Mouse (Mus musculus) adrenal gland, postnatal 10 days (tissue): ENCODE measurements at regions not wholly inside any gene's neighbourhood (a gene's known extent, or its start where the extent isn't known, plus 50 kb on each side); places are given as distances from the start of the nearest gene placed in this dataset.
A peak's percentile ranks its signal among the peaks of the same experiment; 100 is the strongest.
"Not testable (repeated sequence)": the region's sequence is repeated elsewhere in the genome, so short reads cannot be mapped to it uniquely, and the experiment has no call there.

Source experiments
- DNase-seq: peaks from one replicate; pipeline ENCODE4 v3.0.0; 2021; ENCODE audit warnings: mixed read lengths

- no peak for DNase-seq
These were observed 299.6 kb downstream of the Chl1 start for GRCm38 (mm10) chr6:103809986-103810341.

DNA sequence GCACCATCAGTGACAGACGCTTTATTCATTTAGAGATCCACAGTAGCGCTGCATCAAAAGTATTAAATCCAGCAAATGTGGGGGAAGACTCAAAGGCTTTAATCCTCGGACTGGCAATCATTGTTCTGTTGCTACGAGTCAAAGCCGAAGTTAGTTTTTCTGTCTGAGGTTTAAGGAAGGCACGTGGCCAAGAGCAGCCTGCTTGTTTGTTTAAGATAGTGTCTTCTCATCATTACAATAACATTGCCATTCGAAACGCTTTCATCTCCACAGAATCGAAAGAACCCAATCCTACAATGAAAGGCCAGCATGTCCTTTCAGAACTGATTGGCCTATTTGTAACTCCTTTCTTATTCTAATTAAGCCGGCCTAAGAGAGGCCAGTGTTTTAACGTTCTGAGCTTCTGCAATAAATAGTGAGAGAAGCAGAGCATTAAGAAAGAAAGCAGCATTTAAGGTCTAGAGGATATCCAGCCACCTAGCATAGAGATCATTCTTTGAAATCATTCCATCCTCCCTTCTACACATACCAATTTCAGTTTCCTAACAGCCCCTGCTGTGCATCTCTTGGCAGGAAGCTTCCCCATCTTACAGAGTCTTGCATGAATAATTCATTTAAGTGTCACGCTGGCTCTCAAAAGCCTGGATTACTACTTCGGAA, 300.1 kb downstream of the Chl1 start:
- DNase-seq = no peak

DNA sequence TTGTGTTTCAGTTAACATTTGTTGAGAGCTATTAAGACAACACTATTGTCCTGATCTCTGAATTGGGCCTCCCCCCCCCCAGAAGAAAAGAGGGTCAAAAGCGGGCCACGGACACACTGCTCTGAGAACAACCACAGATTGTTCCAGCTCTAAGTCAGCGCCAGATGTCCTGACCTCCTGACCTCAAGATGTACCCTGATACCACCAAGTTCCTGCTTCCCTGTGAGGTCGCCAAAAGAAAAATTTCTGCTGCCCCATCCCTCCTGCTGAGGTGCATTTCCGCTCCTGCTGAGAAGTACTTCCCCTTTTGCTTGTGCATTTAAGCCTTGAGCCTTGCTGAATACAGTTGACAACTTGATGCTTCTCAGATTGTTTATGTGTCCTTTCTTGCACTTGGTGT, 306.0 kb downstream of the Chl1 start:
- not testable (repeated sequence) for DNase-seq

- DNase-seq = no peak
These were observed 315.7 kb downstream of the Chl1 start for GRCm38 (mm10) chr6:103826042-103826441.

GRCm38 (mm10) chr6:103827623-103828022, 317.2 kb downstream of the Chl1 start:
- DNase-seq = no peak

- no peak for DNase-seq
These were observed 318.5 kb downstream of the Chl1 start for GRCm38 (mm10) chr6:103828866-103829265.

GRCm38 (mm10) chr6:103832301-103832700, 321.9 kb downstream of the Chl1 start:
- DNase-seq = no peak

DNA sequence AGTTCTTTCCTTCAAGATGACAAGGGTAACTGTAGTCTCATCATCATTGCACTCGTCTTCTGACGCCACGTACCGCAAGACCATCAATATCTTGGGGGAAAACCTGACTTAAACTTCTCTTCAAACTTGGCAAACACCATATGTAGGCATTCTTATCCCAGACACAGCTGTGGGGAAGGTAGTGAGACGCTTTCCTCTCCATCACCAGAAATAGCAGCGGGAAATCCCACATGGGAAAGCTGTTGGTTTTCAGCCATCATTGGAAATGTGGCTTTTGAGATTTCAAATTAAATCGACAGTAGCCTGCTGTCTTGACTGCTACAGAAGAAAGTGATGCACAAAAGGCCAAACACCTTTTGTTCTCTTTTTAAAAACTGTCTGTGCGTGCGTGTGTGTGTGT, 322.4 kb downstream of the Chl1 start:
- DNase-seq = no peak

DNA sequence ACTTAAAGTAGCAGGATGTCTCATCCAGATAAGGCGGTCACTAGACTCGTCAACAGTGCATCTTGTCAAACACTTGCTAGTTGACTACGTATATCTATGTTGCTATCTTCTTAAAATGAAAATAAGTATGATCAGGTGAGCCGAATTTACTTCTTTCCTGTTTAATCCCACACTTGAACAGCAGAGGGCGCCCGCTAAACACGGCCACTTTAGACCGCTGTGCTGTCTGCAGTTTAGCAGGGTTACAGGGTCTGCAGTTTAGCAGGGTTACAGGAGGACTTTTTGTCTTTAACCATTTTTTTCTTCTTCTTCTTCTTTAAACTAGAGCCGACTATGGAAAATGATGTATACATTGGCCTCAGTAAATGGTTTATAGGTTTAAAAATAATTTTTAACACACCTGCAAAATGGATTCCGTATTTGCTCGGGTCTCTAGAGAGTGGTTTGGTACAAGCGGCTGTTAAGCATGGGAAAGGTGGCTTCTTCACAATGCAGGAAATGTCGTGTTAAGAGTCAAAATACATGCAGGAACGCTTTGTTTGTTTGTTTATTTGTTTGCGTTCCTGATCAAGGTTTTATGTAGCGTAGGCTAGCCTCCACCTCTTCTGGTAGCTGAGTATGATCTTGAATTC, 323.2 kb downstream of the Chl1 start:
- peak; percentile 71 for DNase-seq

DNA sequence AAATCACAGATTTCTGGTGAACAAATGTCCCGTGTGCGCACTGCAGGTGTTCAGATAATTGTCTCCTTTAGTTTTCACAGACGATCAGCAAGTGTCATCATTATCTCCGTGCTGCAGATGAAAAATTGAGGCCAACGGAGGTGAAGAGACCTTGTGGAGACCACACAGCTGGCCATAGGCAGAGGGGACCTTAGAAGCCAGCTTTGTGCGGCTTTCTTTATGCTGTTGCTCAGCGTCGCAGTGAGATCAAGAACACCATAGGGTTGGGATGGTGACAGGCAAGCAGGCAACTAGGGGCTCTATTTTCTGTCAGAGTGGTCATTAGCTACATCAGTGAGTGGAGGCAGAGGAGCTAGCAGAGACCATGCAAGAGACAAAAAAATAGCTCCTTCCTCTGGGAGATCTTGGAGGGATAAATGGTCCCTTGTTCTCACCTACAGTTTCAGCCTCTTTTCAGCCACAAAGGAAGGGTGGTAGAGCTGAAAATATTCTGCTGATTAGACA, 324.4 kb downstream of the Chl1 start:
- DNase-seq = no peak

DNA sequence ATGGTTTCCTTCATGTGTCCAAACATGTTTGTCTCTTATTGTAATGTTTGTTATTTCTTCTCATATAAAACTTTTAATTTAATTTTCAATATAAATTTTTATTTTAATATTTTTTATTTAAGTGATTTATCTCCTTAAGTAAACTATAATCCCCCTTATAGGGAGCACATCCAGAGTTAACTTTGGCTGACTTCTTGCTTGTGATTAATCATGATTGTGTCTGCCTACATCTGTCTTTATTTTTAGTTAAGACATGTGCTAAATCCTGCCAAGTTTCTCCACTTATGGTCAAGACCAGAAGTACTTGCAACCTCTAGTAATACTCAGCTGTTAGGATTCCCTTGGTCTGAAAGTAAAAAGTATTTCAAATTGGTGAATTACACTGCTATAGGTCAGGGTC, 349.4 kb downstream of the Chl1 start:
- DNase-seq = no peak

GRCm38 (mm10) chr6:103893455-103893854, 383.1 kb downstream of the Chl1 start:
- no peak for DNase-seq

GRCm38 (mm10) chr6:103924504-103924903, 414.1 kb downstream of the Chl1 start:
- DNase-seq = no peak

- no peak for DNase-seq
These were observed 416.7 kb downstream of the Chl1 start for GRCm38 (mm10) chr6:103927094-103927493.

GRCm38 (mm10) chr6:103940345-103940744, 430.0 kb downstream of the Chl1 start:
- DNase-seq = no peak

- DNase-seq = no peak
These were observed 434.0 kb downstream of the Chl1 start for GRCm38 (mm10) chr6:103944361-103944760.

DNA sequence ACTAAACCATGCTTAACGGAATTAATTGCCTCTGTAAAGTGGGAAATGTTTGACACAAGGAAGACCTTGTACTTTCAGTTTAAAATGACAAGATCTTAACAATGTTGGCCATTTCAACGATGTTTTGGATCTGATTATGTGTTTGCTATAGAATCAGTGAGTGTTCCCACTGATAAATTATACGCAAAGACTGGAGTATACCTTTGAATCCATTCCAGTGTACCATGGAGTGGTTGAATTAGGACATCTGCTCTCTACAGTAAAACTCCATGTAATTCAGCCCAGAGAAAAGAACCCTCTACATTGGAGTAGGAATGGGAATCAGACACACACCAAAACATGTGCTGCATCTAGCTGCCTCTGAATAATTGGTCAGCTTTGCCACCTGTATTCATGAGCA, 437.1 kb downstream of the Chl1 start:
- no peak for DNase-seq

DNA sequence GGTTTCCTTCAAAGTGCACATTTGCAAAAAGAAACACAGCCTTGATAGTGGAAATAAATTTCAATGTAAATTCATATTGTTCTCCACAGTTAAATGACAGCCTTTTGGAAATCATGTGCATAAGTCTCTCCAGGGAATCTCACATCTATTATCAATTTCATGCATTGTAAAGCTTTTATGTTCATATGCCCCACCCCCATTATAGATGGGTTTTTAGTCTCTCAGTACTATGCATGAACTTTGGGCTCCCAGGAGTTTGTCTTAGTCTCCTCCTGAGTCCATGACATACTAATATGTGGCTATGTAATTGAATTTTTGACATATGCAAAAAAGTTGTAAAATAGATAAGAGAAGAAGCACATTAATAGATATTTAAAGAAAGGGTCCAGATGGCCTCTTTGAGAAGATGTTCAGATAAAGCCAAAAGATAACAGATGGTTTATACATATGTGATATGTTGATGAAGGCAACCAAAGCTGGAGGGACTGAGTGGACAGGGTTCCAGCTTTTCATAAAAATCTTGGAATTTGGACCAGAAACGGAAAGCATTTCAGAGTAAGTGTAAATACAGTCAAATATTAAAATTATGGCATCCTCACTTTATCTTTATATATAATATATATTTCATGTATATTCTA, 442.9 kb downstream of the Chl1 start:
- DNase-seq = no peak

DNA sequence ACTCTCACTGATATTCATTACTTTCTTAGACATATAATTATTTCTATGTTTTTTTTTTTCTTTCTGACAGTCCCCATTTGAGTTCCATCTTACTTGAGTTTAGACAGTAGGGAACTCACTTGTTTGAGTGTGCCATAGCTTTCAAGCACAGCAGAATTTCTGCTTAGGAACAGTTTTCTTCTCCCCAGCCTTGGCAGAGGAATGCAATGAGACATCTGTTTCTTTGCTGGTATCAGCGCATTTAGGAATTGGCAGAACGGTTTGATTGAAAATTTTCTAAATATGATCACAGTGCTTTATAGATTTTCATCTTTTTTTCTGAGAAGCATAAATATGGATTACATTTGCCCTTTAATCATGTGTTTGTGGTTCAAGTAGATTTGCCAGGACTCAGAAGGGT, 448.6 kb downstream of the Chl1 start:
- no peak for DNase-seq

DNA sequence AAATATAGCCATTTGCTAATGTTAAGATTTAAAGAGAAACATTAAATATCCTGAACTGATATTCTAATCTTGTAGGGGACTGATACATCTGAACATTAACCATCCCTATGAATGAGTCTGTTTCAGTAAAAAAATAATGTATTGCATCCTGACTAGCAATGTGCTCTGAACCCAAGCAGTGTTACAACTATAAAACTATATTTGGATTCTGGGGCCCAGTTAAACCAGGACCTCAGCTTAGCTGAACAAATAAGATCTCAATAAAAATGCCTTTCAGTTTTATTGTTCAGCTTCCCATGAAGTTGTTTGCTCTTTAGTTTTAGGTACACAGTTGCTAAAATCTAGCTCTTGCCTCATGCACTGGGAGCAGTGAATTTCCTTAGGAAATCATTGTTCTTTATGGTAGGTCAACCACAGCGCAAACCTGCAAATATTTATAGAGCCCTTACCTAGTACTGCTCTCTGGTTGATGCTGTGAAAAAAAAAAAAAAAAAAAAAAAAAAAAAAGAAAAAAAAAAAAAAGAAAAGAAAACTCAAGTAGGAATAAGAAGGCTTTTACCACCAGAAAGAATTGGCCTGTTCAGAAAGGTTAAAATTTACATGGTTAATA, 457.5 kb downstream of the Chl1 start:
- no peak for DNase-seq

DNA sequence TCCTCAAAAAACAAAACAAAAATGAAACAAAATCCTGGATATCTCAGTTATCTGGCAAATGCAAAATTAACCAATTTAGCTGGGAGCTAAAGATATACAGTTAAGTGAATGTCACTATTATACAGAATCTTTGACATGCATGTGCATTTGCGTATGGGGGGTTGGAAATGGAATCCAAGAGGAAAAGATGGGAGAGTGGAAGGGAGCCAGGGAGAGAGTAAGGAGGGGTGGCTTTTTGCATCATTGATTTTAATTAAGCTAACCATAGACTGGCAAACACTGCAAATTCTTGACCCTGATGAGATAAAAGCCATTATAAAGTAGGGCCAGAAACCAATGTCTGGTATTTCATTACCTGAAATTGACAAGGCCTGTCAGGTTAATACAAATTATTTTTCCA, 488.8 kb downstream of the Chl1 start:
- no peak for DNase-seq

GRCm38 (mm10) chr6:104028439-104029091, 464.0 kb upstream of the Cntn6 start:
- peak; percentile 76 for DNase-seq

GRCm38 (mm10) chr6:104038853-104039252, 453.7 kb upstream of the Cntn6 start:
- DNase-seq = no peak
